ENCODE assay signal across 17 mouse cellular contexts in genomic region chr8:82477856-82478255, GRCm38 (mm10).
DNase-seq lines count a peak whose midpoint lies in the region; ATAC-seq and TF ChIP-seq lines count a peak whose summit lies in the region.
"Had no signal": no experiment of that assay in that cellular context is flagged by ENCODE, and none has a peak within 500 bp of the region (broad histone marks: within the 10 kb centered on the region; RNA-seq: fewer than 3 reads in every experiment).

No protein-coding gene starts in this region.

- no peaks in the 10 kb centered on the region for H3K9me3 ChIP-seq in lung, postnatal 0 days (ENCODE audit: low read length)
- H3K9me3 ChIP-seq in kidney, embryonic 14.5 days (ENCODE audit: control insufficient read depth, low read length) = no peaks in the 10 kb centered on the region
- no peaks in the 10 kb centered on the region for H3K9me3 ChIP-seq in forebrain, postnatal 0 days (ENCODE audit: low read length)
- no peaks in the 10 kb centered on the region for H3K9me3 ChIP-seq in midbrain, embryonic 14.5 days (ENCODE audit: control insufficient read depth, low read length)
- H3K9me3 ChIP-seq in hindbrain, embryonic 16.5 days (ENCODE audit: control insufficient read depth, low read length) = no peaks in the 10 kb centered on the region
- H3K9me3 ChIP-seq: embryonic facial prominence, embryonic 12.5 days; heart, embryonic 13.5 days; midbrain, embryonic 15.5 days had no signal

- no peak for TF ChIP-seq CTCF in lung, postnatal 0 days (IDR thresholded peaks at IDR 0.05)
- TF ChIP-seq CTCF in forebrain, postnatal 0 days (IDR thresholded peaks at IDR 0.05; ENCODE audit: low read depth) = no peak

- H3K4me3 ChIP-seq in lung, postnatal 0 days (ENCODE audit: low read depth, low read length) = no peak overlapping the region
- H3K4me3 ChIP-seq in kidney, embryonic 14.5 days (ENCODE audit: low read length) = no peak overlapping the region
- no peak overlapping the region for H3K4me3 ChIP-seq in forebrain, postnatal 0 days (ENCODE audit: low read depth, low read length)
- no peak overlapping the region for H3K4me3 ChIP-seq in midbrain, embryonic 14.5 days (replicated peaks; ENCODE audit: low read depth, low read length)
- H3K4me3 ChIP-seq in hindbrain, embryonic 16.5 days (ENCODE audit: low read length) = no peak overlapping the region
- H3K4me3 ChIP-seq: embryonic facial prominence, embryonic 12.5 days; heart, embryonic 13.5 days; midbrain, embryonic 15.5 days had no signal

- WGBS in lung, postnatal 0 days = 16% methylated on average over 5 of the region's 5 CpGs
- WGBS in kidney, embryonic 14.5 days = 2% methylated on average over 5 of the region's 5 CpGs
- WGBS in forebrain, postnatal 0 days = 57% methylated on average over 5 of the region's 5 CpGs
- 19% methylated on average over 5 of the region's 5 CpGs for WGBS in midbrain, embryonic 14.5 days
- 47% methylated on average over 5 of the region's 5 CpGs for WGBS in hindbrain, embryonic 16.5 days

- no peak for ATAC-seq in lung, postnatal 0 days
- peak; percentile 94 for ATAC-seq in kidney, embryonic 14.5 days (ENCODE audit: low FRiP score, low TSS enrichment)
- ATAC-seq in forebrain, postnatal 0 days = no peak
- no peak for ATAC-seq in midbrain, embryonic 14.5 days (ENCODE audit: low FRiP score, low TSS enrichment)
- ATAC-seq in hindbrain, embryonic 16.5 days = no peak
- ATAC-seq: midbrain, embryonic 15.5 days had no signal

- no peak overlapping the region for H3K4me2 ChIP-seq in lung, postnatal 0 days (replicated peaks; ENCODE audit: low read depth, low read length)
- H3K4me2 ChIP-seq in kidney, embryonic 14.5 days (replicated peaks; ENCODE audit: low read depth, low read length) = no peak overlapping the region
- no peak overlapping the region for H3K4me2 ChIP-seq in forebrain, postnatal 0 days (ENCODE audit: low read depth)
- no peak overlapping the region for H3K4me2 ChIP-seq in midbrain, embryonic 14.5 days (ENCODE audit: low read length)
- H3K4me2 ChIP-seq in hindbrain, embryonic 16.5 days (ENCODE audit: low read length) = no peak overlapping the region
- H3K4me2 ChIP-seq: embryonic facial prominence, embryonic 12.5 days; heart, embryonic 13.5 days; lung, embryonic 14.5 days; midbrain, embryonic 15.5 days had no signal

- no peak overlapping the region for H3K27ac ChIP-seq in lung, postnatal 0 days (ENCODE audit: low read length)
- H3K27ac ChIP-seq in kidney, embryonic 14.5 days (ENCODE audit: low read depth, low read length) = no peak overlapping the region
- no peak overlapping the region for H3K27ac ChIP-seq in forebrain, postnatal 0 days (ENCODE audit: low read depth, low read length)
- no peak overlapping the region for H3K27ac ChIP-seq in midbrain, embryonic 14.5 days (replicated peaks; ENCODE audit: low read depth, low read length)
- no peak overlapping the region for H3K27ac ChIP-seq in hindbrain, embryonic 16.5 days (ENCODE audit: low read depth, low read length)
- H3K27ac ChIP-seq: embryonic facial prominence, embryonic 12.5 days; heart, embryonic 13.5 days; midbrain, embryonic 15.5 days had no signal

- peak; percentile 56 to 90 for DNase-seq in adrenal gland, adult (ENCODE audit: inconsistent age in 2 of 2, low spot score in 1 of 2)
- no peak for DNase-seq in adrenal gland, postnatal 4 days (ENCODE audit: low spot score in 2 of 2)
- DNase-seq in lung, postnatal 0 days (ENCODE audit: low spot score) = peak; percentile 15
- DNase-seq in lung, postnatal 25 days (ENCODE audit: low spot score) = no peak
- no peak for DNase-seq in forebrain, postnatal 0 days
- no peak for DNase-seq in midbrain, embryonic 14.5 days
- DNase-seq: cerebellum, postnatal 14 days; gastrocnemius, postnatal 36 days; lung, embryonic 14.5 days; retina, postnatal 1 day; right cerebral cortex, postnatal 4 days; thymus, postnatal 4 days had no signal

- H3K27me3 ChIP-seq in lung, postnatal 0 days (replicated peaks; ENCODE audit: insufficient read depth, low read length) = no peaks in the 10 kb centered on the region
- no peaks in the 10 kb centered on the region for H3K27me3 ChIP-seq in kidney, embryonic 14.5 days (ENCODE audit: control insufficient read depth, insufficient read depth, low read length)
- H3K27me3 ChIP-seq in forebrain, postnatal 0 days (ENCODE audit: insufficient read depth, low read length) = no peaks in the 10 kb centered on the region
- H3K27me3 ChIP-seq in midbrain, embryonic 14.5 days (ENCODE audit: control insufficient read depth, insufficient read depth, low read length) = no peaks in the 10 kb centered on the region
- no peaks in the 10 kb centered on the region for H3K27me3 ChIP-seq in hindbrain, embryonic 16.5 days (replicated peaks; ENCODE audit: control insufficient read depth, insufficient read depth, low read length)
- H3K27me3 ChIP-seq: embryonic facial prominence, embryonic 12.5 days; heart, embryonic 13.5 days; midbrain, embryonic 15.5 days had no signal

- no peak for TF ChIP-seq EP300 in lung, postnatal 0 days (IDR thresholded peaks at IDR 0.05)

- H3K4me1 ChIP-seq in lung, postnatal 0 days (ENCODE audit: insufficient read depth, low read depth, low read length) = no peaks in the 10 kb centered on the region
- peaks cover 13% of the 10 kb centered on the region; the same call in 1 of the 2 replicates for H3K4me1 ChIP-seq in kidney, embryonic 14.5 days (ENCODE audit: control insufficient read depth, insufficient read depth, low read length)
- no peaks in the 10 kb centered on the region for H3K4me1 ChIP-seq in forebrain, postnatal 0 days (ENCODE audit: insufficient read depth)
- H3K4me1 ChIP-seq in midbrain, embryonic 14.5 days (ENCODE audit: control insufficient read depth, insufficient read depth, low read length) = no peaks in the 10 kb centered on the region
- no peaks in the 10 kb centered on the region for H3K4me1 ChIP-seq in hindbrain, embryonic 16.5 days (ENCODE audit: control insufficient read depth, insufficient read depth, low read depth, low read length)
- H3K4me1 ChIP-seq: embryonic facial prominence, embryonic 12.5 days; midbrain, embryonic 15.5 days had no signal

- H3K36me3 ChIP-seq in lung, postnatal 0 days (ENCODE audit: insufficient read depth, low read length) = no peaks in the 10 kb centered on the region
- no peaks in the 10 kb centered on the region for H3K36me3 ChIP-seq in kidney, embryonic 14.5 days (ENCODE audit: control insufficient read depth, insufficient read depth, low read length)
- H3K36me3 ChIP-seq in forebrain, postnatal 0 days (ENCODE audit: insufficient read depth) = no peaks in the 10 kb centered on the region
- H3K36me3 ChIP-seq in midbrain, embryonic 14.5 days (ENCODE audit: control insufficient read depth, insufficient read depth, low read length) = no peaks in the 10 kb centered on the region
- no peaks in the 10 kb centered on the region for H3K36me3 ChIP-seq in hindbrain, embryonic 16.5 days (ENCODE audit: control insufficient read depth, insufficient read depth, low read length)
- H3K36me3 ChIP-seq: embryonic facial prominence, embryonic 12.5 days; heart, embryonic 13.5 days; midbrain, embryonic 15.5 days had no signal

- no peak overlapping the region for H3K9ac ChIP-seq in lung, postnatal 0 days (replicated peaks; ENCODE audit: low read depth)
- no peak overlapping the region for H3K9ac ChIP-seq in kidney, embryonic 14.5 days (ENCODE audit: low read depth, low read length)
- no peak overlapping the region for H3K9ac ChIP-seq in forebrain, postnatal 0 days
- no peak overlapping the region for H3K9ac ChIP-seq in midbrain, embryonic 14.5 days (replicated peaks; ENCODE audit: low read length)
- H3K9ac ChIP-seq in hindbrain, embryonic 16.5 days (ENCODE audit: low read depth, low read length) = no peak overlapping the region
- H3K9ac ChIP-seq: embryonic facial prominence, embryonic 12.5 days; heart, embryonic 13.5 days; lung, embryonic 14.5 days; midbrain, embryonic 15.5 days had no signal

Comparison
In these comparisons a context has a peak if more than half of its experiments do, and no peak if none do; other contexts are left out.
1. DNase-seq: peak in adrenal gland, adult (2 of 2) and lung, postnatal 0 days (single experiment); none in adrenal gland, postnatal 4 days (0 of 2), lung, postnatal 25 days (single experiment), forebrain, postnatal 0 days (single experiment) and midbrain, embryonic 14.5 days (single experiment).